Mouse (Mus musculus): ENCODE measurements around the gene Irs1. TPM values are rescaled to one million over a fixed set of nuclear protein-coding genes. Genes with fewer than 3 reads are reported as not detected.

The Irs1 gene
- polyA plus RNA-seq, 1 experiment = 3.9 TPM

DNA sequence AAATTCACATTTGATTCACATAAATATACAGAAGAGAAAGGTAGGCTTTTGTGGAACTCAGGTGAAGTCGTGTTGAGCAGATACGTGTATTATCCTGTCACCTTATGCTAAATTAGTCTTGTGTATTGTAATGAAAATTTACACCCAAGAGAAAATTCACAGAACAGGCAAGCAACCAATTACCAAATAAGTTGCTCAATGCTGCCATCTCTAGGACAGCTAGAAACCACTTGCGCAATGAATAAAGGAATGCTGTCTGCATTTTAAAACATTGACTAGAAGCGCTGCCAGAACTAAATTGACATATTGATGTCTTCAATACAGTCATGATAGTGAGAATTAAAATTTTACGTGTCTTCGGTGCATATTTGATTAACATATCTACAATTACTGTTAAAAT, 2.9 kb upstream of the Irs1 start:
- TF ChIP-seq USF1 (IDR thresholded peaks at IDR 0.05; ENCODE audit: low read depth) (no peak), CEBPB (IDR thresholded peaks at IDR 0.05; ENCODE audit: insufficient read depth, poor library complexity, severe bottlenecking) (peak; percentile 93), SRF (IDR thresholded peaks at IDR 0.05; ENCODE audit: control insufficient read depth, insufficient read length, low read depth) (no peak)
- H3K79me2 ChIP-seq (ENCODE audit: control insufficient read depth, insufficient read depth) = peaks cover 13% of the 10 kb centered on the region
- H3K27me3 ChIP-seq (ENCODE audit: control insufficient read depth, insufficient read depth, insufficient read length) = no peaks in the 10 kb centered on the region
- no peak overlapping the region for H3K4me3 ChIP-seq
- H3K36me3 ChIP-seq (ENCODE audit: control insufficient read depth, insufficient read depth) = no peaks in the 10 kb centered on the region
- H3ac ChIP-seq (ENCODE audit: control insufficient read depth, insufficient read length) = no peak overlapping the region
- no peak overlapping the region for H3K4me2 ChIP-seq (ENCODE audit: low read depth)

DNA sequence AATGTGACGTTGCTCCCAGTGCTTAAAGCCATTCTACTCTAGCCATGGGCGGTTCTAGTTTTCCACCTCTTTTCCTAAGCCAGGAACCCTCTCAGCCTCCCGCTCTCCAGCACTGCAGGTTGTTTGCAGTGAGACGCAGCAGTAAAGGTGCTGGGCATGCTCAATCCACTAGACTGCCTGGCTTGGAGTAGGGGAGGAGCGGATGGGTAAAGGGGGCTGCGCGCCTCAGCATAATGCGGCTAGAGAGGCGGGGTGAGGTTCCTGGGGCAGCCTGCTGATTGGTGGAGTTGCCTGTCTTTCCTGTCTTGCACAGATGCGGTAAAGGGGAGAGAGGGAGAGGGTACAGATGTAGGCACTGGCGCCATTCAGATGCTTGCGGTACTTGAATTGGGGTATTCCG, 1.6 kb upstream of the Irs1 start:
- H3K36me3 ChIP-seq (ENCODE audit: control insufficient read depth, insufficient read depth) = no peaks in the 10 kb centered on the region
- H3K4me2 ChIP-seq (ENCODE audit: low read depth) = no peak overlapping the region
- H3ac ChIP-seq (ENCODE audit: control insufficient read depth, insufficient read length) = no peak overlapping the region
- no peaks in the 10 kb centered on the region for H3K27me3 ChIP-seq (ENCODE audit: control insufficient read depth, insufficient read depth, insufficient read length)
- H3K4me3 ChIP-seq = peak overlapping the region; percentile 96
- H3K79me2 ChIP-seq (ENCODE audit: control insufficient read depth, insufficient read depth) = peaks cover 26% of the 10 kb centered on the region
- no peak for TF ChIP-seq TCF3 (IDR thresholded peaks at IDR 0.05; ENCODE audit: insufficient read length, low read depth)

DNA sequence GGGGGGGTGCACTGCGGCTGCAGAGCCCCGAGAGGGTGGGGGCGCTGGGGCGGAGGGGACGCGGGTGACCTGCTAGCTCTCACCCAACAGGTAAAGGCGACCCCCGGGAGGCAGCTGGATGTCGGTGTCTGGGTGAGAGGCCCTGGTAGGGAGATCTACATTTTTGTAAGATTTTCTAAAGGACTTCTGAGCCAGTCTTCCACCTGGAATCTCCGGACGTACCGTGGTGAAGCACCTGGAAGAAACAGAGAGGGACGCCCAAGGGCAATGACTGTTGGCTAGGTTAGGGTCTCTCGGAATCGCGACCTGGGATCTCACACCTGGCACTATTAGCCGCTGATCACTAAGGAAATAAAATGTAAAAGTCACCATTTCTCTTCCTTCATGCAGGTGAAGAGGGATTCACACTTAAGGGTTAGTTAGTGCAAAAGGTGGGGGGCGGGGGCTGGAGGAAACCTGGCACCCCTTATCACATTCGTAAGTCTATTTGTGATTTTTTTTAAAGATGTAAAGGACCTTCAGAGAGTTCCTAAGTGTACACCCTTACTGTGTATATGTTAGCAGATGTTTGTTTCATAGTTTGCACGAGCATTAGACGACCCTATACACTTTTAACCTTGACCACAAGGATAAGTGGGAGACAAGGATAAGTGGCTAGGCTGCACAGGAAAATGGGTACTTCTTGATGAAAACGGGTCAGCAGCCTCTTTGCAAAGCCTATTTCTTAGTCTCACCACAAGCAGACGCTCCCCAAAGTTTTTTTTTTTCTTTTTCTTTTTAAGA, 905 bp upstream of the Irs1 start:
- no peak for TF ChIP-seq E2F4 (IDR thresholded peaks at IDR 0.05; ENCODE audit: insufficient read depth)
- TF ChIP-seq TCF3 (IDR thresholded peaks at IDR 0.05; ENCODE audit: insufficient read length, low read depth) = no peak
- no peak for TF ChIP-seq REST (IDR thresholded peaks at IDR 0.05; ENCODE audit: insufficient read depth, insufficient read length)
- no peak for TF ChIP-seq POLR2AphosphoS2 (IDR thresholded peaks at IDR 0.05; ENCODE audit: insufficient read length, low read depth)
- no peak for TF ChIP-seq SRF (IDR thresholded peaks at IDR 0.05; ENCODE audit: control insufficient read depth, insufficient read length, low read depth)
- H3ac ChIP-seq (ENCODE audit: control insufficient read depth, insufficient read length) = no peak overlapping the region
- H3K4me2 ChIP-seq (ENCODE audit: low read depth) = peak overlapping the region; percentile 86
- no peaks in the 10 kb centered on the region for H3K27me3 ChIP-seq (ENCODE audit: control insufficient read depth, insufficient read depth, insufficient read length)
- H3K36me3 ChIP-seq (ENCODE audit: control insufficient read depth, insufficient read depth) = no peaks in the 10 kb centered on the region
- peaks cover 33% of the 10 kb centered on the region for H3K79me2 ChIP-seq (ENCODE audit: control insufficient read depth, insufficient read depth)
- peak overlapping the region; percentile 96 for H3K4me3 ChIP-seq

DNA sequence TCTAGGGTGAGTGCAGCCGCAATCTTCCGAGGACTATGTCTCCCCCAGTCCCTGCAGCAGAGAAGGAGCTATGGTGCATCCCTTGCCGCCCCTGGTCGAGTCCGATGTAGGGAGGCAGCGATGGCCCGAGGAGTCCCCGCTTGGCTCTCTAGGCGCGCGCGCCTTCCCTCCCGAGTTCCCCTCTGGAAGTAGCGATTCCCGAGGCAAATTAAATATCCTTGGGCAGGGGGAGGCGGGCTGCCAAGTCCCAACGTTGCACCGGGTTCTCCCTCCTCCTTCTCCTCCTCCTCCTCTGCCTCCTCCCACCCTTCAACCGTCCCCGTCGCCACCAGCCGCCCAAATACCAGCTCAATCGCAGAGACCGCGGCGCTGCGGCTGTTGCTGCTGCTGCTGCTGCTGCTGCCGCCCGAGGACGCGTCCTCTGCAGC, 479 bp downstream of the Irs1 start:
- Histone ChIP-seq H3K36me3 (ENCODE audit: control insufficient read depth, insufficient read depth) (no peaks in the 10 kb centered on the region), H3K4me3 (peak overlapping the region; percentile 96), H3K79me2 (ENCODE audit: control insufficient read depth, insufficient read depth) (peaks cover 47% of the 10 kb centered on the region), H3K27me3 (ENCODE audit: control insufficient read depth, insufficient read depth, insufficient read length) (no peaks in the 10 kb centered on the region), H3K4me2 (ENCODE audit: low read depth) (peak overlapping the region; percentile 98), H3ac (ENCODE audit: control insufficient read depth, insufficient read length) (peak overlapping the region; percentile 27)
- TF ChIP-seq MAX (IDR thresholded peaks at IDR 0.05; ENCODE audit: low read depth) (no peak), USF1 (IDR thresholded peaks at IDR 0.05; ENCODE audit: low read depth) (no peak), POLR2A (IDR thresholded peaks at IDR 0.05; ENCODE audit: insufficient read length, low read depth) (peak; percentile 83), REST (IDR thresholded peaks at IDR 0.05; ENCODE audit: insufficient read depth, insufficient read length) (no peak), MYOD1 (IDR thresholded peaks at IDR 0.05; ENCODE audit: control insufficient read depth in 1 of 3, insufficient read length in 2 of 3, low read depth in 2 of 3) (peak in 1 of 3 experiments; percentile 51), POLR2AphosphoS2 (IDR thresholded peaks at IDR 0.05; ENCODE audit: insufficient read length, low read depth) (peak; percentile 76), MYOG (IDR thresholded peaks at IDR 0.05; ENCODE audit: control insufficient read depth in 1 of 3, insufficient read depth in 1 of 3, insufficient read length in 2 of 3, low read depth in 2 of 3) (peak in 1 of 3 experiments; percentile 55)

DNA sequence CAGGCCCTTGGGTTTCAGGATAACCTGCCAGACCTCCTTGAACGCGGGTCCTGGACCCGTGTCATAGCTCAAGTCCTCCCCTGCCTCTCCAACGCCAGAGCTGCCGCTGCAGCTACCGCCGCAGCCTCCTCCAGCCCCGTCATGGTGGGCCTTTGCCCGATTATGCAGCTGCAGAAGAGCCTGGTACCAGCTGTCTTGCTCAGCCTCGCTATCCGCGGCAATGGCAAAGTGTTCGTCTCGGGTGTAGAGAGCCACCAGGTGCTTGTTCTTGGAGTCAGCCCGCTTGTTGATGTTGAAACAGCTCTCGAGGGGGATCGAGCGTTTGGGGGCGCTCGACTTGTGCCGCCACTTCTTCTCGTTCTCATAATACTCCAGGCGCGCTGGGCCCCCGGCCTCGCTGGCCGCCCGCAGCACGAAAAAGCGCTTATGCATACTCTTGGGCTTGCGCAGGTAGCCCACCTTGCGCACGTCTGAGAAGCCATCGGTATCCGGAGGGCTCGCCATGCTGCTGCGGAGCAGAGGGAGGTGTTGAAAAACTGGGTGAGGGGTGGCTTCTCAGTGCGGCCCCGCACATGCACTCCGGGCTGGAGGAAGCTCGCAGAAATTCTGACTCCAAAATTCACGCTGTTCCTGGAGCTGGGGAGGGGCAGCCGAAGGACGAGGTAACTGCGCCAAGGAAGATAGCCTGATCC, 1.1 kb downstream of the Irs1 start:
- Histone ChIP-seq H3K36me3 (ENCODE audit: control insufficient read depth, insufficient read depth) (no peaks in the 10 kb centered on the region), H3K27me3 (ENCODE audit: control insufficient read depth, insufficient read depth, insufficient read length) (no peaks in the 10 kb centered on the region), H3K79me2 (ENCODE audit: control insufficient read depth, insufficient read depth) (peaks cover 53% of the 10 kb centered on the region), H3K4me3 (peak overlapping the region; percentile 96), H3ac (ENCODE audit: control insufficient read depth, insufficient read length) (peak overlapping the region; percentile 27), H3K4me2 (ENCODE audit: low read depth) (peak overlapping the region; percentile 98)
- TF ChIP-seq MYOG (IDR thresholded peaks at IDR 0.05; ENCODE audit: control insufficient read depth in 1 of 3, insufficient read depth in 1 of 3, insufficient read length in 2 of 3, low read depth in 2 of 3) (peak in 2 of 3 experiments; percentile 60 to 75), TCF12 (IDR thresholded peaks at IDR 0.05; ENCODE audit: insufficient read depth, poor library complexity, severe bottlenecking) (no peak), USF1 (IDR thresholded peaks at IDR 0.05; ENCODE audit: low read depth) (no peak), POLR2A (IDR thresholded peaks at IDR 0.05; ENCODE audit: insufficient read length, low read depth) (no peak), MYOD1 (IDR thresholded peaks at IDR 0.05; ENCODE audit: control insufficient read depth in 1 of 3, insufficient read length in 2 of 3, low read depth in 2 of 3) (peak in 1 of 3 experiments; percentile 36), TCF3 (IDR thresholded peaks at IDR 0.05; ENCODE audit: insufficient read length, low read depth) (no peak), SRF (IDR thresholded peaks at IDR 0.05; ENCODE audit: control insufficient read depth, insufficient read length, low read depth) (no peak), CEBPB (IDR thresholded peaks at IDR 0.05; ENCODE audit: insufficient read depth, poor library complexity, severe bottlenecking) (no peak), POLR2AphosphoS2 (IDR thresholded peaks at IDR 0.05; ENCODE audit: insufficient read length, low read depth) (no peak), E2F4 (IDR thresholded peaks at IDR 0.05; ENCODE audit: insufficient read depth) (no peak), MAX (IDR thresholded peaks at IDR 0.05; ENCODE audit: low read depth) (no peak), REST (IDR thresholded peaks at IDR 0.05; ENCODE audit: insufficient read depth, insufficient read length) (no peak)

Measured in myocyte (in vitro differentiated cells).